Mouse (Mus musculus) embryonic facial prominence, embryonic 11.5 days (tissue): Measurements from ENCODE around the gene Ufsp2. TPM values are rescaled to one million over a fixed set of nuclear protein-coding genes. Genes with fewer than 3 reads are reported as not detected.

Experiments
- ATAC-seq: fragments of 200-750 bp; cut with Nextera tagmentation; replicated peaks from 2 replicates; pipeline ENCODE4 v1.8.0; 2017; ENCODE audit warnings: low read depth; ENCODE audit not compliant: insufficient number of reproducible peaks, low FRiP score, low TSS enrichment
- DNase-seq: peaks from one replicate; pipeline ENCODE4 v3.0.0-alpha.2; 2015; ENCODE audit warnings: low spot score
- H3K27ac ChIP-seq: fragments of 300-500 bp; sonication (generic); replicated peaks from 2 replicates; pipeline ENCODE4 v1.5.1; 2014; ENCODE audit warnings: mild to moderate bottlenecking, low read depth, low read length, control low read depth
- H3K27me3 ChIP-seq: fragments of 300-500 bp; sonication (generic); 2 replicates; pipeline ENCODE4 v1.6.1; 2014; ENCODE audit warnings: mild to moderate bottlenecking, low read length, moderate library complexity, mixed read lengths; ENCODE audit not compliant: control insufficient read depth, insufficient read depth
- H3K36me3 ChIP-seq: fragments of 300-500 bp; sonication (generic); replicated peaks from 2 replicates; pipeline ENCODE4 v1.6.1; 2014; ENCODE audit warnings: low read depth, mild to moderate bottlenecking, low read length, moderate library complexity, mixed read lengths; ENCODE audit not compliant: control insufficient read depth, insufficient read depth
- H3K4me1 ChIP-seq: fragments of 300-500 bp; sonication (generic); 2 replicates; pipeline ENCODE4 v1.6.1; 2014; ENCODE audit warnings: low read length, mixed read lengths; ENCODE audit not compliant: control insufficient read depth, insufficient read depth
- H3K4me2 ChIP-seq: fragments of 300-500 bp; sonication (generic); 2 replicates; pipeline ENCODE4 v1.6.1; 2014; ENCODE audit warnings: low read depth, mild to moderate bottlenecking, control low read depth, low read length, moderate library complexity
- H3K4me3 ChIP-seq: fragments of 300-500 bp; sonication (generic); 2 replicates; pipeline ENCODE4 v1.5.1; 2014; ENCODE audit warnings: low read depth, low read length, control low read depth
- H3K9ac ChIP-seq: fragments of 300-500 bp; sonication (generic); replicated peaks from 2 replicates; pipeline ENCODE4 v1.6.1; 2014; ENCODE audit warnings: mild to moderate bottlenecking, control low read depth, low read length
- H3K9me3 ChIP-seq: fragments of 300-500 bp; sonication (generic); replicated peaks from 2 replicates; pipeline ENCODE4 v1.6.1; 2016; ENCODE audit warnings: mild to moderate bottlenecking, low read length, inconsistent platforms, mixed read lengths; ENCODE audit not compliant: control insufficient read depth
- WGBS: fragments of 180-500 bp; shearing (Covaris S2); extraction: QIAGEN DNeasy Blood & Tissue Kit; methylation state at CpG from one replicate; pipeline ENCODE4 v1.1.7; 2014; 5-methylcytosine and 5-hydroxymethylcytosine counted together
- polyA plus RNA-seq: library from polyadenylated mRNA; unstranded; fragments of >200 nt; fragmentation: Nextera tagmentation; extraction: Ambion mirVana; gene quantifications from 2 replicates; pipeline ENCODE4 v1.2.1, GENCODE M21; 2014

Ufsp2 gene
- polyA plus RNA-seq, 1 experiment from 2014 or later, result 54.2 TPM

DNA sequence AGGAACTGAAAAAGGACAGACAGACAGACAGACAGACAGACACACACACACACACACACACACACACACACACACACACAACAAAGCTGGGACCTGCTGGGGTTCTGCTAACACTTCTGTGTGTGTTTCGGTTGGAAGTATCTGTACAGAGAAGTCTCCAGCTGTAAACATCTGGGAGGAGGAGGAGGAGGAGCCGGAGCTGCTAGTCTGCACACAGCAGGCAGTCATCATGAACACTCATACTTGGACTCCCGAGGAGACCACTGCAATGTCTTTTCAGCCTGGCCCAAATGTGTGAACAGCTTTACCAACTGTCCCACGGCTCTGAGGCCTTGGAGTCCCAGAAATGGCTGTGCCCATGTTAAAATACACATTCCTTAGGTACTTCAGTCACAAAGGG, 49.1 kb downstream of the Ufsp2 start:
- Histone ChIP-seq H3K27me3 (no peaks in the 10 kb centered on the region), H3K9ac (no peak overlapping the region), H3K4me1 (no peaks in the 10 kb centered on the region), H3K4me2 (no peak overlapping the region), H3K36me3 (no peaks in the 10 kb centered on the region), H3K4me3 (no peak overlapping the region), H3K9me3 (no peaks in the 10 kb centered on the region), H3K27ac (no peak overlapping the region)
- no peak for ATAC-seq
- WGBS, result 54% methylated on average over 4 of the region's 4 CpGs
- no peak for DNase-seq

DNA sequence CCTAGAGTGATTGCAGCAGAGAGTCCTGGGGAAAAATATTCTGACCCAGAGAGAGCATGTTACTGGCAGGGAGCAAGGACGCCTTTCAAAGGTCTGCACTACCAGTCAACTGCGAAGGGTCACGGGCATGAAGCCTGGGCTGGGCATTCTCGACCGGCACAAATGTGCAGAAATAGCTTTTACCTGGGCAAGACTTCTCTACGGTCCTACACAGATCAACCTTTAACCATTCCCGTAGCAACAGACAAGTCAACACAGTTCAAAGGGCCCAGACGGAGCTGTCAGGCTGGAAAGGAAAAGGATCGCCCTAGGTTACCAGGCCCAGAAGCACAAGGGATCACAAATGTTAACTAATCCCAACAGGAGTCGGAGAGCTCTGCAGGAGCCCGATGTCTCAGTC, 60.9 kb downstream of the Ufsp2 start:
- Histone ChIP-seq H3K36me3 (no peaks in the 10 kb centered on the region), H3K4me1 (no peaks in the 10 kb centered on the region), H3K4me2 (no peak overlapping the region), H3K9me3 (no peaks in the 10 kb centered on the region), H3K27ac (no peak overlapping the region), H3K9ac (no peak overlapping the region), H3K27me3 (no peaks in the 10 kb centered on the region), H3K4me3 (no peak overlapping the region)
- no peak for ATAC-seq
- no peak for DNase-seq
- WGBS, result 70% methylated on average over 11 of the region's 11 CpGs

- no peak overlapping the region for H3K27ac ChIP-seq
- 91% methylated on average over 1 of the region's 1 CpGs for WGBS
- no peaks in the 10 kb centered on the region for H3K9me3 ChIP-seq
- H3K36me3 ChIP-seq, result no peaks in the 10 kb centered on the region
- no peaks in the 10 kb centered on the region for H3K4me1 ChIP-seq
- H3K4me3 ChIP-seq, result no peak overlapping the region
- H3K9ac ChIP-seq, result no peak overlapping the region
- H3K27me3 ChIP-seq, result no peaks in the 10 kb centered on the region
- DNase-seq (no peak), ATAC-seq (no peak)
- H3K4me2 ChIP-seq, result no peak overlapping the region
Observed at GRCm38 (mm10) chr8:46039666-46040065, 64.3 kb downstream of the Ufsp2 start.

DNA sequence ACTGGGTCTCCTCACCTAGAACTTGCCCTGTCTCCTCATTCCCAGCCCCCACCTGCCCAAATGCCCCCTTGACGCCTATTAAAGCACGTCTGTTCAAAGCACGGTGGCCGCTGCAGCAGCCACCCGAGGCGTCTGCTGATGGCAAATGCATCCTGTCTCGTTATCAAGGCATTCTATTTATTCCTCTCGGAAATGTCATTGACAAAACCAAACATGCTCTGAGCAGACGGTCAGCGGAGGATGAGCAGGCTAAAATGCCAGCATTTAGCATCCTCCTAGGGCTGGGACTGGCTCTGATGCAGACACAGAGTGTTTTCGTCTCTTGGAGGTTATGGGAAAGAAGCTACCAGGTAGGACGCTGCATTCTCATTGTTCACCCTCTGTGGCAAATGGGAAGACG, 64.9 kb downstream of the Ufsp2 start:
- no peak for DNase-seq
- WGBS, result 75% methylated on average over 13 of the region's 13 CpGs
- no peak overlapping the region for H3K9ac ChIP-seq
- no peaks in the 10 kb centered on the region for H3K4me1 ChIP-seq
- H3K9me3 ChIP-seq, result no peaks in the 10 kb centered on the region
- no peak overlapping the region for H3K27ac ChIP-seq
- no peaks in the 10 kb centered on the region for H3K36me3 ChIP-seq
- ATAC-seq, result no peak
- no peak overlapping the region for H3K4me3 ChIP-seq
- H3K27me3 ChIP-seq, result no peaks in the 10 kb centered on the region
- no peak overlapping the region for H3K4me2 ChIP-seq

Other genes with a start within 250 kb of the Ufsp2 start
- 13.5 and 13.9 TPM in 2 replicates for gene Pdlim3, start 90.1 kb upstream of the Ufsp2 start, polyA plus RNA-seq
- 0.13 TPM in 1 of 2 replicates, not detected in the other for gene Ccdc110, start 40.9 kb upstream of the Ufsp2 start, polyA plus RNA-seq
- gene 1700029J07Rik, start 276 bp upstream of the Ufsp2 start, polyA plus RNA-seq, result 1.9 and 2.6 TPM in 2 replicates
- 0.28 and 0.61 TPM in 2 replicates for gene Lrp2bp, start 23.8 kb downstream of the Ufsp2 start, polyA plus RNA-seq
- 17.1 and 19.4 TPM in 2 replicates for gene Ankrd37, start 30.2 kb downstream of the Ufsp2 start, polyA plus RNA-seq
- gene Cfap97, start 176.2 kb downstream of the Ufsp2 start, polyA plus RNA-seq, result 25.5 and 32.9 TPM in 2 replicates
- gene Snx25, start 176.6 kb downstream of the Ufsp2 start, polyA plus RNA-seq, result 6.5 and 7.4 TPM in 2 replicates
- gene Slc25a4, start 235.8 kb downstream of the Ufsp2 start, polyA plus RNA-seq, result 508 and 538 TPM in 2 replicates